Mouse (Mus musculus) lung, embryonic 14.5 days (tissue): ENCODE measurements around the gene Sult6b1. TPM values are rescaled to one million over a fixed set of nuclear protein-coding genes. Genes with fewer than 3 reads are reported as not detected.

ENCODE experiments used
- ATAC-seq: fragments of 200-750 bp; cut with Nextera tagmentation; 2 replicates; pipeline ENCODE4 v1.8.0; 2017; ENCODE audit warnings: mild to moderate bottlenecking, moderate TSS enrichment, moderate library complexity; ENCODE audit not compliant: insufficient read depth
- DNase-seq: peaks from one replicate; pipeline ENCODE4 v3.0.0-alpha.2; 2015
- H3K27ac ChIP-seq: fragments of 300-500 bp; sonication (generic); 2 replicates; pipeline ENCODE4 v1.5.1; 2014; ENCODE audit warnings: low read depth, mild to moderate bottlenecking, moderate library complexity
- H3K27me3 ChIP-seq: fragments of 300-500 bp; sonication (generic); 2 replicates; pipeline ENCODE4 v1.6.1; 2014; ENCODE audit warnings: low read length, control low read depth; ENCODE audit not compliant: insufficient read depth
- H3K36me3 ChIP-seq: fragments of 300-500 bp; sonication (generic); 2 replicates; pipeline ENCODE4 v1.6.1; 2014; ENCODE audit warnings: control low read depth; ENCODE audit not compliant: insufficient read depth
- H3K4me1 ChIP-seq: fragments of 300-500 bp; sonication (generic); 2 replicates; pipeline ENCODE4 v1.6.1; 2014; ENCODE audit warnings: antibody characterized with exemption, control low read depth; ENCODE audit not compliant: insufficient read depth
- H3K4me2 ChIP-seq: fragments of 300-500 bp; sonication (generic); 2 replicates; pipeline ENCODE4 v1.6.1; 2014; ENCODE audit warnings: mild to moderate bottlenecking
- H3K4me3 ChIP-seq: fragments of 300-500 bp; sonication (generic); 2 replicates; pipeline ENCODE4 v1.5.1; 2014; ENCODE audit warnings: low read depth, low read length
- H3K9ac ChIP-seq: fragments of 300-500 bp; sonication (generic); 2 replicates; pipeline ENCODE4 v1.6.1; 2014
- H3K9me3 ChIP-seq: fragments of 300-500 bp; sonication (generic); 2 replicates; pipeline ENCODE4 v1.6.1; 2016; ENCODE audit warnings: low read depth, low read length, control low read depth
- CTCF ChIP-seq: IDR thresholded peaks from 2 replicates; pipeline ENCODE4 v1.5.1; 2016; ENCODE audit warnings: antibody characterized with exemption, low read depth
- WGBS: fragments of 180-500 bp; shearing (Covaris S2); extraction: QIAGEN DNeasy Blood & Tissue Kit; methylation state at CpG from one replicate; pipeline ENCODE4 v1.1.7; 2014; 5-methylcytosine and 5-hydroxymethylcytosine counted together
- polyA plus RNA-seq: library from polyadenylated mRNA; unstranded; fragments of >200 nt; fragmentation: Nextera tagmentation; extraction: Ambion mirVana; gene quantifications from 2 replicates; pipeline ENCODE4 v1.2.1, GENCODE M21; 2014

Gene Sult6b1
- polyA plus RNA-seq, 1 experiment from 2014 or later: 0.17 TPM

DNA sequence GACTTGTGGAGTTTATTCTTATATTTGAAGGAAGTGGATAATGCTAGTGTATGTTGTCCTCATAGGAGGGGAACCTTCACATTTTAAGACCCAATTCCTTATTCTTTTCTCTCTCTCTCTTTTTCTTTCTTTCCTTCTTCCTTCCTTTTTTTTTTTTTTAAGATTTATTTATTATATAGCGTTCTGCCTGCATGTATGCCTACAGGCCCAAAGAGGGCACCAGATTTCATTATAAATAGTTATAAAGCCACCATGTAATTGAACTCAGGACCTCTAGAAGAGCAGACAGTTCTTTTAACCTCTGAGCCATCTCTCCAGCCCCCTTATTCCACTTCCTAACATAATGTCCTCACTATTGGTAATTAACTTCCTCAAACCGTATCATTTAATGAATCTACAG, 70.7 kb downstream of the Sult6b1 start:
- Histone ChIP-seq H3K4me2 (peak overlapping the region; percentile 85), H3K4me3 (peak overlapping the region; percentile 84), H3K27me3 (no peaks in the 10 kb centered on the region), H3K9ac (peak overlapping the region; percentile 68), H3K27ac (peak overlapping the region; percentile 86), H3K9me3 (no peaks in the 10 kb centered on the region), H3K36me3 (peaks cover 21% of the 10 kb centered on the region), H3K4me1 (no peaks in the 10 kb centered on the region)
- peak; percentile 37 for DNase-seq
- 27% methylated on average over 2 of the region's 2 CpGs for WGBS
- no peak for ATAC-seq
- 0 out of 2 replicates have a peak, but pooled peaks have one; percentile 10 for TF ChIP-seq CTCF

DNA sequence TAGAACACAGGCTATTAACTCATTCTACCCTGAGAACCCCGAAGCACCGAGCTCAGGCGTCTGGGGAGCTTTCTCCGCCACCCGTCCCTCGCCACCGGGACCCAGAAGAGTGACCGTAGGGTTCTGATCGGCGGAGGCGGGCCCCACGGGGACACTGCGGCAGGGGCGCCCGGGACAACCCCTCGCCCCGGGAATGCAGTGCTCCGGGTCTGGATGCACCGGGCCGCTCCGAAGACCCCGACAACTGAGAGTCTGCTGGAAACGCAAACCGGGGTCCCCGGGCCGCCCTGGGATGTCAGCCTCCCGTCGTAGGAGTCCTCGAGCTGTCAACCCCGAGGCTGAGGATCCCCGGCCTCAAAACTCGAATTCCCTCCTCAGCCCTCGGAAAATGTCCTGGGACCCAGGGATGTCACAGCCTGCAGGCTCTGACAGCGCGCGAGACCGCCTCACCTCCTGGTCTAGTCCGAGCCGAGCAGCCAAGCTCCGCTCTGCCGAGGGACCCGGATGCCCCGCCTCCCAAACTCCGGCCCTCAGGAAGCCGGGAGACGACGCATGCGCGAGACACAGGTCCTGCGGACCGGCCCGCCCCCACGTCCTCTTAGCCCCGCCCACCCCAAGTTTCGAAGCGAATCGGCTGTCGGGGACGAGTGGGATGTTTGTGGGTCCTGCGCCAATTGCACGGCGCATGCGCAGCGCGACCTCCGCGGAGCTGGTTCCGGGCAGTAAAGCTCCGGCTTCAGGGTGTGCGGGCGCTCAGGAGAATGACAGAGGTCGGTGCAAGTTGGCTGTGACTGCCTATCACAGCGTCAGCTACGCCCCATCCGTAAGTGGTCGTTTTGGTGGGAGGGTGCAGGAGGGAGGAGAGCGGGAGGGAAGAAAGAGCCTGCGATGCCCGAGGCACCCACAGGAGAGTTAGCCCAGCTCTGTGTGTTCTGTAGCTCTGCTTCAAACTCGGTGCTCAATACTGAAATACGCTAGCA, 71.6 kb downstream of the Sult6b1 start, which contains the start of the genes Heatr5b and Gpatch11:
Heatr5b (minus strand) TSS at position 509 of the 980 bp plus-strand sequence.
Gpatch11 (plus strand) TSS at position 712 of the 980 bp plus-strand sequence.
- peak within 1 kb of the TSS; percentile 86 for H3K27ac ChIP-seq
- H3K9ac ChIP-seq: peak within 1 kb of the TSS; percentile 90
- DNase-seq (peak; percentile 99), ATAC-seq (peak; percentile 99)
- H3K4me1 ChIP-seq: no peaks in the 10 kb centered on the region
- peak within 1 kb of the TSS; percentile 84 for H3K4me3 ChIP-seq
- H3K9me3 ChIP-seq: no peaks in the 10 kb centered on the region
- H3K36me3 ChIP-seq: peaks cover 15% of the 10 kb centered on the region
- H3K4me2 ChIP-seq: peak within 1 kb of the TSS; percentile 85
- TF ChIP-seq CTCF: no peak
- WGBS: under 1% methylated on average over 81 of the region's 81 CpGs
- no peaks in the 10 kb centered on the region for H3K27me3 ChIP-seq

Other genes with a start within 250 kb of the Sult6b1 start
- 7.2 and 8.1 TPM in 2 replicates for gene Strn, start 169.8 kb downstream of the Sult6b1 start, polyA plus RNA-seq
- gene Heatr5b, start 71.6 kb downstream of the Sult6b1 start, polyA plus RNA-seq: 12.3 and 15.0 TPM in 2 replicates
- 35.6 and 36.0 TPM in 2 replicates for gene Gpatch11, start 71.4 kb downstream of the Sult6b1 start, polyA plus RNA-seq
- gene Eif2ak2, start 24.4 kb downstream of the Sult6b1 start, polyA plus RNA-seq: 8.4 and 9.2 TPM in 2 replicates
- gene Cebpzos, start 9.5 kb upstream of the Sult6b1 start, polyA plus RNA-seq: 77.4 and 85.6 TPM in 2 replicates
- 56.6 and 61.2 TPM in 2 replicates for gene Cebpz, start 30.1 kb upstream of the Sult6b1 start, polyA plus RNA-seq
- gene Ndufaf7, start 30.1 kb upstream of the Sult6b1 start, polyA plus RNA-seq: 57.6 and 59.3 TPM in 2 replicates
- gene Prkd3, start 113.8 kb upstream of the Sult6b1 start, polyA plus RNA-seq: 52.4 and 52.6 TPM in 2 replicates
- gene Qpct, start 144.9 kb upstream of the Sult6b1 start, polyA plus RNA-seq: 8.0 and 8.9 TPM in 2 replicates